Mouse (Mus musculus): ENCODE data around the gene Nle1. TPM values are rescaled to one million over a fixed set of nuclear protein-coding genes. Genes with fewer than 3 reads are reported as not detected.

Gene Nle1
- polyA plus RNA-seq, 1 experiment from 2014 or later = 9.2 TPM

GRCm38 (mm10) chr11:82914711-82915352, 6.6 kb upstream of the Nle1 start:
- WGBS (ENCODE audit: insufficient replicate concordance) = 8% methylated on average over 16 of the region's 16 CpGs
- Histone ChIP-seq H3K4me2 (ENCODE audit: low read depth, low read length) (peak overlapping the region; percentile 48; the same call in 1 of the 2 replicates), H3K4me1 (ENCODE audit: insufficient read depth) (no peaks in the 10 kb centered on the region), H3K9me3 (ENCODE audit: low read length) (no peaks in the 10 kb centered on the region), H3K9ac (replicated peaks) (no peak overlapping the region), H3K27ac (ENCODE audit: low read depth) (no peak overlapping the region), H3K4me3 (ENCODE audit: low read depth, low read length) (no peak overlapping the region), H3K27me3 (ENCODE audit: insufficient read depth, low read length) (0 out of 2 replicates have a peak, but pooled peaks cover 7% of the 10 kb centered on the region), H3K36me3 (replicated peaks; ENCODE audit: insufficient read depth, low read length) (no peaks in the 10 kb centered on the region)
- ATAC-seq (peak; percentile 51; the same call in 1 of the 2 replicates), DNase-seq (peak; percentile 84)
- TF ChIP-seq EP300 (IDR thresholded peaks at IDR 0.05; ENCODE audit: low read depth) = no peak
- peak; percentile 99 for TF ChIP-seq CTCF (IDR thresholded peaks at IDR 0.05; ENCODE audit: low read depth)

GRCm38 (mm10) chr11:82910679-82911389, 2.6 kb upstream of the Nle1 start:
- no peak for ATAC-seq
- Histone ChIP-seq H3K36me3 (replicated peaks; ENCODE audit: insufficient read depth, low read length) (no peaks in the 10 kb centered on the region), H3K27ac (ENCODE audit: low read depth) (no peak overlapping the region), H3K27me3 (ENCODE audit: insufficient read depth, low read length) (0 out of 2 replicates have a peak, but pooled peaks cover 3% of the 10 kb centered on the region), H3K9ac (replicated peaks) (no peak overlapping the region), H3K4me3 (ENCODE audit: low read depth, low read length) (no peak overlapping the region), H3K4me2 (ENCODE audit: low read depth, low read length) (no peak overlapping the region), H3K4me1 (ENCODE audit: insufficient read depth) (peaks cover 8% of the 10 kb centered on the region), H3K9me3 (ENCODE audit: low read length) (no peaks in the 10 kb centered on the region)
- no peak for DNase-seq
- TF ChIP-seq CTCF (IDR thresholded peaks at IDR 0.05; ENCODE audit: low read depth) (no peak), EP300 (IDR thresholded peaks at IDR 0.05; ENCODE audit: low read depth) (no peak)
- 68% methylated on average over 11 of the region's 11 CpGs for WGBS (ENCODE audit: insufficient replicate concordance)

GRCm38 (mm10) chr11:82910250-82910649, 2.0 kb upstream of the Nle1 start, which contains the start of gene Unc45b:
Unc45b (plus strand) TSS chr11:82910550.
- Histone ChIP-seq H3K4me2 (ENCODE audit: low read depth, low read length) (no peak within 1 kb of the TSS), H3K27me3 (ENCODE audit: insufficient read depth, low read length) (0 out of 2 replicates have a peak, but pooled peaks cover 3% of the 10 kb centered on the region), H3K4me3 (ENCODE audit: low read depth, low read length) (no peak within 1 kb of the TSS), H3K27ac (ENCODE audit: low read depth) (no peak within 1 kb of the TSS), H3K36me3 (replicated peaks; ENCODE audit: insufficient read depth, low read length) (no peaks in the 10 kb centered on the region), H3K9me3 (ENCODE audit: low read length) (no peaks in the 10 kb centered on the region), H3K9ac (replicated peaks) (no peak within 1 kb of the TSS), H3K4me1 (ENCODE audit: insufficient read depth) (peaks cover 8% of the 10 kb centered on the region)
- DNase-seq (no peak), ATAC-seq (no peak)
- WGBS (ENCODE audit: insufficient replicate concordance) = 70% methylated on average over 4 of the region's 4 CpGs
- TF ChIP-seq EP300 (IDR thresholded peaks at IDR 0.05; ENCODE audit: low read depth) (no peak), CTCF (IDR thresholded peaks at IDR 0.05; ENCODE audit: low read depth) (no peak)

- 57% methylated on average over 10 of the region's 10 CpGs for WGBS (ENCODE audit: insufficient replicate concordance)
- DNase-seq (no peak), ATAC-seq (no peak)
- H3K36me3 ChIP-seq (replicated peaks; ENCODE audit: insufficient read depth, low read length) = peaks cover 12% of the 10 kb centered on the region; the same call in 1 of the 2 replicates
- peak overlapping the region; percentile 82; the same call in 1 of the 2 replicates for H3K9ac ChIP-seq (replicated peaks)
- TF ChIP-seq EP300 (IDR thresholded peaks at IDR 0.05; ENCODE audit: low read depth) (no peak), CTCF (IDR thresholded peaks at IDR 0.05; ENCODE audit: low read depth) (no peak)
- H3K27me3 ChIP-seq (ENCODE audit: insufficient read depth, low read length) = no peaks in the 10 kb centered on the region
- H3K4me3 ChIP-seq (ENCODE audit: low read depth, low read length) = peak overlapping the region; percentile 86
- H3K27ac ChIP-seq (ENCODE audit: low read depth) = no peak overlapping the region
- peak overlapping the region; percentile 95 for H3K4me2 ChIP-seq (ENCODE audit: low read depth, low read length)
- no peaks in the 10 kb centered on the region for H3K9me3 ChIP-seq (ENCODE audit: low read length)
- peaks cover 8% of the 10 kb centered on the region for H3K4me1 ChIP-seq (ENCODE audit: insufficient read depth)
These were observed 388 bp upstream of the Nle1 start for GRCm38 (mm10) chr11:82908608-82908989.

- 84% methylated on average over 5 of the region's 5 CpGs for WGBS (ENCODE audit: insufficient replicate concordance)
- H3K4me2 ChIP-seq (ENCODE audit: low read depth, low read length) = no peak overlapping the region
- DNase-seq = no peak
These were observed 2.4 kb downstream of the Nle1 start for GRCm38 (mm10) chr11:82905816-82906215.

GRCm38 (mm10) chr11:82904952-82905351, 3.3 kb downstream of the Nle1 start:
- ATAC-seq = no peak
- Histone ChIP-seq H3K9me3 (ENCODE audit: low read length) (no peaks in the 10 kb centered on the region), H3K36me3 (replicated peaks; ENCODE audit: insufficient read depth, low read length) (peaks cover 36% of the 10 kb centered on the region), H3K4me3 (ENCODE audit: low read depth, low read length) (no peak overlapping the region), H3K4me1 (ENCODE audit: insufficient read depth) (peaks cover 8% of the 10 kb centered on the region), H3K27me3 (ENCODE audit: insufficient read depth, low read length) (no peaks in the 10 kb centered on the region), H3K9ac (replicated peaks) (no peak overlapping the region), H3K27ac (ENCODE audit: low read depth) (no peak overlapping the region), H3K4me2 (ENCODE audit: low read depth, low read length) (no peak overlapping the region)
- WGBS (ENCODE audit: insufficient replicate concordance) = 52% methylated on average over 8 of the region's 8 CpGs
- TF ChIP-seq CTCF (IDR thresholded peaks at IDR 0.05; ENCODE audit: low read depth) = no peak
- no peak for TF ChIP-seq EP300 (IDR thresholded peaks at IDR 0.05; ENCODE audit: low read depth)
- DNase-seq = peak; percentile 42

More at GRCm38 (mm10) chr11:82905816-82906215, 2.4 kb downstream of the Nle1 start:
- Histone ChIP-seq H3K27ac (ENCODE audit: low read depth) (no peak overlapping the region), H3K4me3 (ENCODE audit: low read depth, low read length) (no peak overlapping the region), H3K9me3 (ENCODE audit: low read length) (no peaks in the 10 kb centered on the region), H3K4me1 (ENCODE audit: insufficient read depth) (peaks cover 8% of the 10 kb centered on the region), H3K9ac (replicated peaks) (no peak overlapping the region), H3K36me3 (replicated peaks; ENCODE audit: insufficient read depth, low read length) (peaks cover 31% of the 10 kb centered on the region), H3K27me3 (ENCODE audit: insufficient read depth, low read length) (no peaks in the 10 kb centered on the region)
- no peak for ATAC-seq
- TF ChIP-seq CTCF (IDR thresholded peaks at IDR 0.05; ENCODE audit: low read depth) (no peak), EP300 (IDR thresholded peaks at IDR 0.05; ENCODE audit: low read depth) (no peak)
